Mouse (Mus musculus): ENCODE results near the gene Gm20431.

- TF ChIP-seq GATA1 (IDR thresholded peaks at IDR 0.05; ENCODE audit: borderline replicate concordance, low read length) (no peak), FLI1 (IDR thresholded peaks at IDR 0.05; ENCODE audit: low read length) (no peak)
These were observed 90.5 kb downstream of the Gm20431 start for GRCm38 (mm10) chr2:167570815-167571214.
